Mouse (Mus musculus): ENCODE measurements around the gene Dbi.

- TF ChIP-seq CTCF (IDR thresholded peaks at IDR 0.05; ENCODE audit: borderline replicate concordance, insufficient read depth, low read depth, low read length) (no peak), POLR2A (IDR thresholded peaks at IDR 0.05; ENCODE audit: borderline replicate concordance, insufficient read depth, low read length) (no peak)
Observed at GRCm38 (mm10) chr1:120069120-120069519, 51.8 kb downstream of the Dbi start.
